Mouse (Mus musculus) heart, adult 9 months (tissue): ENCODE measurements around the gene Uqcc3.
"Not testable (repeated sequence)": the region's sequence is repeated elsewhere in the genome, so short reads cannot be mapped to it uniquely, and the experiment has no call there.

Experiments
- DNase-seq, 2 experiments: peaks; one replicate each; pipeline ENCODE4 v3.0.0; 2022; ENCODE audit warnings: low spot score in 2 of 2

Gene Uqcc3

GRCm38 (mm10) chr19:8850402-8850901, 30.3 kb downstream of the Uqcc3 start, which contains the start of gene Lrrn4cl:
Gene Lrrn4cl (plus strand): TSS chr19:8850768.
- peak; percentile 68 to 76 for DNase-seq

GRCm38 (mm10) chr19:8848356-8848755, 32.4 kb downstream of the Uqcc3 start:
- no peak for DNase-seq

- DNase-seq = peak in 1 of 2 experiments; percentile 70
Measured at GRCm38 (mm10) chr19:8844371-8845129, 36.2 kb downstream of the Uqcc3 start.

GRCm38 (mm10) chr19:8842961-8843360, 37.8 kb downstream of the Uqcc3 start:
- no peak for DNase-seq

GRCm38 (mm10) chr19:8841012-8841411, 39.7 kb downstream of the Uqcc3 start:
- DNase-seq = no peak

- peak; percentile 74 to 79 for DNase-seq
Measured at GRCm38 (mm10) chr19:8839908-8840791, 40.6 kb downstream of the Uqcc3 start.

- no peak for DNase-seq
Measured at GRCm38 (mm10) chr19:8839103-8839907, 41.4 kb downstream of the Uqcc3 start, which contains the start of gene Gng3. Gene Gng3 (minus strand): TSS chr19:8839194.

- no peak for DNase-seq
Measured at GRCm38 (mm10) chr19:8838041-8838730, 42.5 kb downstream of the Uqcc3 start.

GRCm38 (mm10) chr19:8837251-8837791, 43.4 kb downstream of the Uqcc3 start, which contains the start of gene Bscl2:
Gene Bscl2 (plus strand): TSS chr19:8837467.
- DNase-seq = peak; percentile 83 to 86

GRCm38 (mm10) chr19:8836327-8836726, 44.4 kb downstream of the Uqcc3 start:
- DNase-seq = not testable (repeated sequence)

GRCm38 (mm10) chr19:8832971-8833370, 47.8 kb downstream of the Uqcc3 start:
- DNase-seq = no peak

GRCm38 (mm10) chr19:8831262-8831661, 49.5 kb downstream of the Uqcc3 start:
- DNase-seq = no peak

GRCm38 (mm10) chr19:8830664-8831063, 50.1 kb downstream of the Uqcc3 start:
- DNase-seq = no peak
